Mouse (Mus musculus) myocyte (in vitro differentiated cells): Measurements from ENCODE around the gene Sin3b.

Experiments used
- CEBPB ChIP-seq: IDR thresholded peaks from 2 replicates; pipeline ENCODE4 v1.6.1; 2011; ENCODE audit warnings: mild to moderate bottlenecking, moderate library complexity; ENCODE audit not compliant: poor library complexity, insufficient read depth, severe bottlenecking
- E2F4 ChIP-seq: IDR thresholded peaks from one replicate; pipeline ENCODE4 v1.6.1; 2011; ENCODE audit warnings: mild to moderate bottlenecking, control low read depth, moderate library complexity; ENCODE audit not compliant: insufficient read depth
- MAX ChIP-seq: IDR thresholded peaks from one replicate; pipeline ENCODE4 v1.6.1; 2011; ENCODE audit warnings: low read depth, mild to moderate bottlenecking, control low read depth
- MYOD1 ChIP-seq, 3 experiments: IDR thresholded peaks; one replicate each; pipeline ENCODE4 v1.6.1; 2011; ENCODE audit warnings: control low read depth in 2 of 3, low read depth in 2 of 3, mild to moderate bottlenecking in 2 of 3, moderate library complexity in 1 of 3; ENCODE audit not compliant: insufficient read length in 2 of 3, control insufficient read depth in 1 of 3
- POLR2A ChIP-seq: IDR thresholded peaks from one replicate; pipeline ENCODE4 v1.6.1; 2011; ENCODE audit warnings: low read depth, mild to moderate bottlenecking, control low read depth, moderate library complexity; ENCODE audit not compliant: insufficient read length
- POLR2AphosphoS2 ChIP-seq: IDR thresholded peaks from one replicate; pipeline ENCODE4 v1.6.1; 2011; ENCODE audit warnings: low read depth, control low read depth; ENCODE audit not compliant: insufficient read length
- REST ChIP-seq: IDR thresholded peaks from one replicate; pipeline ENCODE4 v1.6.1; 2011; ENCODE audit warnings: mild to moderate bottlenecking, control low read depth, moderate library complexity; ENCODE audit not compliant: insufficient read depth, insufficient read length
- SRF ChIP-seq: IDR thresholded peaks from one replicate; pipeline ENCODE4 v1.6.1; 2011; ENCODE audit warnings: low read depth; ENCODE audit not compliant: control insufficient read depth, insufficient read length
- TCF12 ChIP-seq: IDR thresholded peaks from one replicate; pipeline ENCODE4 v1.6.1; 2011; ENCODE audit warnings: mild to moderate bottlenecking, control low read depth; ENCODE audit not compliant: poor library complexity, insufficient read depth, severe bottlenecking
- TCF3 ChIP-seq: IDR thresholded peaks from one replicate; pipeline ENCODE4 v1.6.1; 2011; ENCODE audit warnings: low read depth, control low read depth; ENCODE audit not compliant: insufficient read length
- USF1 ChIP-seq: IDR thresholded peaks from one replicate; pipeline ENCODE4 v1.6.1; 2011; ENCODE audit warnings: low read depth, mild to moderate bottlenecking, control low read depth, moderate library complexity

DNA sequence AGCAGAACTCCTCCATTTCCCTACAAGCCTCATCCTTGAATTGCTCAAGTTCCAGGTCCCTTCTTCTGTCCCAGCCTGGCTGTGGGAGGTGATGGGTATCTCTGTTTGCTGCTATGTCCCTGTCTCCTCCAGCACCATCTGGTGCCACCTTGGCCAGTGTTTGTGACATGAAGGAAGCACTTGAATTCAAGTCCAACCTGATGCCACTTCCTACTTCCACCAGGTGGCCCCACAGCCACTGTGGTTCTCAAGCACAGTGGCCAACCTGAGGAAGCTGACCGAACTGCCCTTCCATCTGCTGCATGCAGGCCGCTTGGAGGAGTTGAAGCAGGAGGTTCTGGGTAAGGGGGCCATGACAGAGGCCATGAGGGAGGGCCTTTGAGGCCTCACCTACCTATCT lies 48.9 kb upstream of the Sin3b start:
- no peak for TF ChIP-seq TCF12
- TF ChIP-seq POLR2A: no peak
- TF ChIP-seq CEBPB: no peak
- no peak for TF ChIP-seq MAX
- TF ChIP-seq USF1: no peak
- no peak for TF ChIP-seq TCF3
- TF ChIP-seq E2F4: no peak
- no peak for TF ChIP-seq MYOD1 (IDR thresholded peaks at IDR 0.05; ENCODE audit: control insufficient read depth in 1 of 3, insufficient read length in 2 of 3, low read depth in 2 of 3)
- TF ChIP-seq REST: no peak
- no peak for TF ChIP-seq POLR2AphosphoS2
- TF ChIP-seq SRF: no peak
